Mouse (Mus musculus) ES-E14 (cell line): ENCODE results near the gene Apod.

Experiments
- CHD2 ChIP-seq: IDR thresholded peaks from 2 replicates; pipeline ENCODE4 v1.6.1; 2014; ENCODE audit warnings: mild to moderate bottlenecking, low read depth, low read length, inconsistent platforms
- HCFC1 ChIP-seq: IDR thresholded peaks from 2 replicates; pipeline ENCODE4 v1.6.1; 2012; ENCODE audit warnings: low read length, inconsistent platforms, borderline replicate concordance; ENCODE audit not compliant: insufficient read depth
- ZC3H11A ChIP-seq: IDR thresholded peaks from 2 replicates; pipeline ENCODE4 v1.6.1; 2012; ENCODE audit warnings: low read depth, mild to moderate bottlenecking, inconsistent platforms, low read length, borderline replicate concordance
- ZNF384 ChIP-seq: IDR thresholded peaks from 2 replicates; pipeline ENCODE4 v1.6.1; 2012; ENCODE audit warnings: low read depth, low read length, inconsistent platforms

- TF ChIP-seq ZC3H11A (no peak), CHD2 (no peak), ZNF384 (no peak), HCFC1 (no peak)
Observed at GRCm38 (mm10) chr16:31315294-31315693, 686 bp upstream of the Apod start.
